Mouse (Mus musculus) ES-Bruce4 (cell line): ENCODE data around the gene Ptk7.

ENCODE experiments used
- CTCF ChIP-seq: IDR thresholded peaks from one replicate; pipeline ENCODE4 v1.8.1; 2011; ENCODE audit warnings: low read depth, low read length
- POLR2A ChIP-seq: IDR thresholded peaks from one replicate; pipeline ENCODE4 v1.8.1; 2011; ENCODE audit warnings: low read length; ENCODE audit not compliant: insufficient read depth

- no peak for TF ChIP-seq POLR2A
- TF ChIP-seq CTCF = peak; percentile 49
These were observed 53.2 kb downstream of the Ptk7 start for GRCm38 (mm10) chr17:46576070-46576469.
